Mouse (Mus musculus): Measurements from ENCODE around the gene Eef1akmt1.

The Eef1akmt1 gene

GRCm38 (mm10) chr14:57571155-57572133, at the start of gene Eef1akmt1:
Gene Eef1akmt1, minus strand, starts transcription at chr14:57571612.
- DNase-seq, result peak; percentile 95 to 98

- DNase-seq, result peak; percentile 54 to 76
Observed at GRCm38 (mm10) chr14:57620598-57621236, 49.3 kb upstream of the Eef1akmt1 start.

- peak; percentile 39 to 50 for DNase-seq
Observed at GRCm38 (mm10) chr14:57619487-57619886, 48.1 kb upstream of the Eef1akmt1 start.

DNA sequence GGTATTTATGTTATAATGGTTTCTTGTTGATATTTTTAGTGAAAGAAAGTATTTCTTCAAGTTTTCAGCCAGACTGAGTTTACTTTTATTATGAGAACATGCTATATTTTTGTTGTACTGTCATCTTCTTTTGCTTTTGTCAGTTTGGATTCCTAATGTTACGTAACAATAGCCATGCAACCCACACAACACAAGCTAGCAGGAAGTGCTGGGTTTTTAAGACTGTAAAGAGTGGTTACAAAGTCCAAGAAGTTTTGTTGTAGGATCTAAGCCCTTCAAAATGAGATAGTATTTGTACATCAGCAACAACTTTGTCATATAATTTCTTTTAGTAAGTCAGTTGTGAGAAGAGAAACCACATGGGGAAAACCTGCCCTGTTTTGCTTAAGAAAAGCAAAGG, 46.3 kb upstream of the Eef1akmt1 start:
- no peak for DNase-seq

- DNase-seq, result no peak
Observed at GRCm38 (mm10) chr14:57616339-57616965, 45.0 kb upstream of the Eef1akmt1 start.

DNA sequence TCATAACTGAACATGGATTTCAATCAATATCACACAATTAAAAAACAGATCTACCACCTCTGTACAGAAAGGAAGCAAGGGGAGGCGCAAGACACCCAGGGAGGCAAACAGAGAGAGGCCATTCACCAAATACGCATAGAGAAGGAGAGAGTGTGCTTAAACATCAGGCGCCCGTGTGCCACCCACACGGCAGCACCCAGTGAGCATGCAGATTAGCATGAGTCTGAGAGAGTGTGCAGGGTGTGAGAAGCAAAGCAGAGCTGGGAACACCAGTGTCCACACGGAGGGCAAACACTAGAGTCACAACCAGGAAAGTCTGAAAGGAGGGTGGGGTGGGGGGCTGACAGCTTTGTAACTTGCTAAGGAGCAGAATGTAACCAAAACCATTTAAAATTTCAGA, 44.4 kb upstream of the Eef1akmt1 start:
- DNase-seq, result no peak

DNA sequence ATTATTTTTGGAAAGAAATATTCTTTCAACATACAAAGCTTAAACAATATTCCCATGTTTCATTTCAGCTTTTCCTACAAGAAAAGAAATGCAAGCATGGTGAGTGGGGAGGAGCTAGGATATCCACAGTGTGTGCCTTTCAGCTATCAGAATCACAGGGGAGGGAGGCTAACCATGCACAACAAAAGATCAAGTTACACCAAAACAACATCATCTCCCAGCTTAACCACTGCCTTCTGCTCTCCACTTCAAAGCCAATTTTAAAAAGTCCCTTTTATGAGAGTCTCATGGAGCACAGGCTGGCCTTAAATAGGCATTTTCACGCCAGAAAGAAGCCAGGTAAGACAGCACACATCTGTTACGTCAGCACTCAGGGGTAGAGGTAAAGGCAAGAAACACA, 39.6 kb upstream of the Eef1akmt1 start:
- DNase-seq, result no peak

GRCm38 (mm10) chr14:57609816-57610329, 38.5 kb upstream of the Eef1akmt1 start:
- no peak for DNase-seq

- peak; percentile 88 to 94 for DNase-seq
Observed at GRCm38 (mm10) chr14:57607500-57607899, 36.1 kb upstream of the Eef1akmt1 start.

DNA sequence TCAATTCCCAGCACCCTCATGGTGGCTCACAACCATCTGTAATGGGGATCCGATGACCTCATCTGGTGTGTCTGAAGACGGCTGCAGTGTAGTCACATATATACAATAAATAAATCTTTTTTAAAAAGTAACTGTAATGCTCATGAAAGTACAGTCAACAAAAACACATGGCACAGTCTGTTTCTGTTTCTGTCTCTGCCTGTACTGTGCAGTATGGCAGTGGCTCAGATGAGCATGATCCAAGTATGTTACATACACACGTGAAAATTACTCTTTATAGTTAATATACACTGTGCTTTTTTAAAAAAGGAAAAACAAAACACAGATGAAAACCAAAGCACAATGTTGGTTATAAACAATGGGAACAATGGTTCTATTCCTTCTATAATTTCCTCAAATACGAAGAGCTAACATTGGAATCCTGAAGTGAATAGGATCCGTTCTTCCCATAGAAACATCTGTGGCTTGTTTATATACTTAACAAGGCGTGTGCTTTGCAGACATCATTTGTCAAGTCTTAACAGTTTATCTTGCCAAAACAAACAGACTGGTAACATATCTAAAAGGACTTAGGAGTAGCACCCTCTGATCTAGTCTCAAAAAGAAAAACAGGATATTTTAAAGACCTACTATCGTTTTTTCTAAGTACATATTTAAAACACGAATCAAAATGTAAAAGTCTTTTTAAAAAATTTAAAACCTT, 35.4 kb upstream of the Eef1akmt1 start:
- DNase-seq, result no peak

DNA sequence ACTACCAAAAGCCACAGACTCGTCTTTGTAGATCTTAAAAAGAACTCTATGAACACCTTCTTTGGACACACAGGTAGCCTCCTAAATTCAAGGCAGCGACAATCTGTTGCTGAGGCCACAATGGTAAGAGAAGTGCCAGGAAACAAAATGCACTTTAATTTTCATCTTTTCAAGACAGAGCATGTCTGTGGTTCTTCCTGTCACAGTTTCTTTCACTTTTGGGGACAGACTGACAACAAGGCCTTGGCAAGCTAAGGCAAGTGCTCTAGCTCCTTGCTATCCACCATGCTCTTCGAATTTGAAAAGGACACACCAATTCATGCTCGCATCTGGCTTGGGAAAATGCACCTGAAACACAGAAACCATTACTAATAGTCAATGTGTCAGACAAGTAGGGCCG, 21.9 kb upstream of the Eef1akmt1 start:
- no peak for DNase-seq

- DNase-seq, result no peak
Observed at GRCm38 (mm10) chr14:57591830-57592229, 20.4 kb upstream of the Eef1akmt1 start.

- DNase-seq, result no peak
Observed at GRCm38 (mm10) chr14:57576364-57577060, 5.1 kb upstream of the Eef1akmt1 start.

- DNase-seq, result no peak
Observed at GRCm38 (mm10) chr14:57574792-57575587, 3.6 kb upstream of the Eef1akmt1 start.

- no peak for DNase-seq
Observed at GRCm38 (mm10) chr14:57565626-57566025, 5.8 kb downstream of the Eef1akmt1 start.

DNA sequence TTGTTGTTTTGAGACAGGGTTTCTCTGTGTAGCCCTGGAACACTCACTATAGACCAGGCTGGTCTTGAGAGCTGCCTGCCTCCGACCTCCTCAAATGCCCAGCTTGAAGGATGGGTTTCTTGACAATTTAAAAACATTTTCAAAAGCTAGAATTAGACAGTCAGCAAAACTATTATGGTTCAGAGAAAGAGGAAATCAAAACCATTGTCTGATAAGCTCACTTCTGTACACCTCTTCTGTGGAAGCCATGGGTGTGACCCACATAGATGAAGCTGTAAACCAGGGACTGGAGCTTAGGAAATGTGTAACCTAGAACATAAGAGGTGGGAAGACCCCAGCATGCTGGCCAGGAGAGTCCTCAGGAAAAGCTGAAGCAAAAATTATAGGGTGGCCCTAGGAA, 14.5 kb downstream of the Eef1akmt1 start:
- DNase-seq, result no peak

DNA sequence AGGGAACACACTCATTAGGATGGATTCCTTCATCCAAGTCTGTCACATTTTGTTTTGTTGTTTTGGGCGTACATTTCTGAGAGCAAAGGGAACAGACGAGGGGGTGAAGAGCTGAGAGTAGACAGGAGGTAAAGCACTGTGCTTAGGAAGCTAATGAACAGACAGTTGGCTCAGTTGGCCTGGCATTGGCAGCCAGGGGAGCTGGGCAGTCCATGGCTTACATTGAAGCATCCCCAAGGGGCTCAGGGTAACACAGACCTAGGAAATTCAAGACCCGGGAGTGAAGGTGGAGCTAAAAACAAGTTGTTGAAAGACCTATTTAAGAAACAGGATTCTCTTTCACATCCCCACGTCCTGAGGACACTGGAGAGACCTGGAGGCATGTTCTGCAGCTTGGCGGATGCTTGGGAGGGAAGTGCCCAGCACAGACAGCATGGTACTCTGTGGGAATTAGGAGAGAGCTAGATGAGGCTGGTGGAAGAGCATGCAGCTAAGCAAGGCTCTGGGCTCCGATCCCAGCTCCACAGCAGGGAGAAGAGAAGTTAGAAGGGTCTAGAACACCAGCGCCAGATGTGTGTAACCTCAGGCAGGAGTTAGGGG, 15.8 kb downstream of the Eef1akmt1 start:
- DNase-seq, result no peak

DNA sequence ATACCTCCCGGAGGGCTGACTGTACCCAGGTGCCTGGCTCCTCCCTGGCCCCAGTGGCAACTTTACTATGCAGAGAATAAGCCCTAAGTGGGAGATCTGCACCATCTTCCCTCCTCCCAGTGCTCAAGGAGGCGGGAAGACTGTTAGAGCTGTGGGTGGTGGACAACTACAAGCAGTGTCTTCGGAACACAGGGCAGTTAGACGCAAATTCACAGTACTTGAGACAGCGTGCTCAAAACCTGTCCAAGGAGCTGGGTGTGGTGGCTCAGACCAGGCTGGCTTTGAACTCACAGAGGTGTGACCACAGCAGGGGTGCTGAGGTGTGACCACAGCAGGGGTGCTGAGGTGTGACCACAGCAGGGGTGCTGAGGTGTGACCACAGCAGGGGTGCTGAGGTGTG, 17.0 kb downstream of the Eef1akmt1 start:
- DNase-seq, result no peak

DNA sequence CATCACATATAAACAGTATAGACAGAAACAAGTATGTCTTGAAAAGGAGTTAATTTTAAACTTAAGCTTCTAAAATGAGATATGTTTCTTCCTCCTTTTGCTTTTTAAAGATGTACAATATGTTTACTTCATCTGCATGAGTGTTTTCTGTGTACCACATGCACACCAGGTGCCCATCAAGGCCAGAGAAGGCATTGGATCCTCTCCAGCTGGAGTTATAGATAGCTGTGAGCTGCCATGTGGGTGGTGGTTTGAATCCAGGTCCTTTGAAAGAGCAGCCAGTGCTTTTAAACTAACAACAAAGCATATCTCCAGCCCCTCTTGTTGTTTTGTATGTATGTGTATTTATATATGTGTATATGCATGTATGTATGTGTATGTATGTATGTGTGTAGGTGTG, 18.5 kb downstream of the Eef1akmt1 start:
- no peak for DNase-seq

DNA sequence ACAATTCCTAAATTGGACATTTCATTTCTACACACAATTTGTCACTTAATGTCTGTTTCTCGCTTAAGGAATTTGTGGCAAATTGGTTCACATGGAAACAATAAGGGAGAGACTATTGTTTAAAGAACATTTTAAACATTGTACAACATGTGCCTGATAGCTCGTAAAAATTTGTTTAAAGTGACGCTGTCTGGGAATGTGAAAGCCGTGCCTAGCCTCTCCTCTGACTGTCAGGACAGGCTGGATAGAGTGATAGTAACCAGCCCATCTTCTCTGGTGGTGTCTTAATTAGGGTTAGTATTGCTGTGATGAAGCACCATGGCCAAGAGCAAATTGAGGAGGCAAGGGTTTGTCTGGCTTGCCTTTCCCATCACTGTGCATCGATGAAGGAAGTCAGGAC, 24.4 kb downstream of the Eef1akmt1 start:
- no peak for DNase-seq

DNA sequence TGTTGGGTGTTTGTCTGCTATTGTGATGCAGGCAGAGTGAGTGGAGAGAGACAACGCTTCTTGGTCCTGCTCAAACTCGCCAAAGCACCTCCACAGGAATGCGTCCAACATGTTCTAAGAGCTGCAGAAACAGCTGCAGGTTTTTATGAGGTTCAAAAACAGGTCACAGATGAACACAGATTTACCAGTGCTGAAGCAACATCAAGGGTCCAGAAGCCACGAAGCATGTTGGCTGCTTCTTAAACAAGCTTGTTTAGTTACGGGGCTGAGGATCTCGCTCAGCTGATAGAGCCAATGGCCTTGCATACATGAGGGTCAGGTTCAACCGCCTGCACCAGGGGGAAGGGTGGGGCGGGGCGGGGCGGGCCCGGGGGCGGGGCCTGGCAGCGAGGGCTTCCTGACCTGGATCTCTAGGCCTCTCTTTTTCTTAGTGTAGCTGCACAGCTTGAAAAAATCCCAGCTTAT, 24.8 kb downstream of the Eef1akmt1 start:
- peak in 1 of 2 experiments; percentile 22 for DNase-seq
